Mouse (Mus musculus) stomach, embryonic 16.5 days (tissue): ENCODE results near the gene Hes5. TPM values are rescaled to one million over a fixed set of nuclear protein-coding genes. Genes with fewer than 3 reads are reported as not detected.
A peak's percentile ranks its signal among the peaks of the same experiment; 100 is the strongest.

ENCODE experiments used
- ATAC-seq: fragments of 200-750 bp; cut with Nextera tagmentation; 2 replicates; pipeline ENCODE4 v1.8.0; 2017; ENCODE audit warnings: moderate number of reproducible peaks, moderate TSS enrichment; ENCODE audit not compliant: insufficient read depth, low FRiP score
- H3K27ac ChIP-seq: fragments of 300-500 bp; sonication (generic); 2 replicates; pipeline ENCODE4 v1.5.1; 2014; ENCODE audit warnings: low read length
- H3K27me3 ChIP-seq: fragments of 300-500 bp; sonication (generic); 2 replicates; pipeline ENCODE4 v1.6.1; 2014; ENCODE audit warnings: low read length, control low read depth, mixed read lengths; ENCODE audit not compliant: control insufficient read depth, insufficient read depth
- H3K36me3 ChIP-seq: fragments of 300-500 bp; sonication (generic); 2 replicates; pipeline ENCODE4 v1.6.1; 2014; ENCODE audit warnings: low read length; ENCODE audit not compliant: control insufficient read depth, insufficient read depth
- H3K4me1 ChIP-seq: fragments of 300-500 bp; sonication (generic); 2 replicates; pipeline ENCODE4 v1.6.1; 2014; ENCODE audit warnings: low read length, control low read depth, mixed read lengths; ENCODE audit not compliant: control insufficient read depth, insufficient read depth
- H3K4me2 ChIP-seq: fragments of 300-500 bp; sonication (generic); 2 replicates; pipeline ENCODE4 v1.6.1; 2014; ENCODE audit warnings: low read depth, low read length, mixed read lengths
- H3K4me3 ChIP-seq: fragments of 300-500 bp; sonication (generic); replicated peaks from 2 replicates; pipeline ENCODE4 v1.5.1; 2014; ENCODE audit warnings: mild to moderate bottlenecking, low read length
- H3K9ac ChIP-seq: fragments of 300-500 bp; sonication (generic); 2 replicates; pipeline ENCODE4 v1.6.1; 2014; ENCODE audit warnings: low read length
- H3K9me3 ChIP-seq: fragments of 300-500 bp; sonication (generic); replicated peaks from 2 replicates; pipeline ENCODE4 v1.6.1; 2016; ENCODE audit warnings: low read length, control low read depth; ENCODE audit not compliant: control insufficient read depth
- WGBS: fragments of 180-500 bp; shearing (Covaris S2); extraction: QIAGEN DNeasy Blood & Tissue Kit; methylation state at CpG from one replicate; pipeline ENCODE4 v1.1.7; 2014; 5-methylcytosine and 5-hydroxymethylcytosine counted together
- polyA plus RNA-seq: library from polyadenylated mRNA; unstranded; fragments of >200 nt; fragmentation: Nextera tagmentation; extraction: Ambion mirVana; gene quantifications from 2 replicates; pipeline ENCODE4 v1.2.1, GENCODE M21; 2015

Gene Hes5
- 0.59 and 1.0 TPM in 2 replicates for polyA plus RNA-seq

GRCm38 (mm10) chr4:154960690-154961225, at the start of gene Hes5:
Hes5 (plus strand) TSS chr4:154960923.
- Histone ChIP-seq H3K36me3 (no peaks in the 10 kb centered on the region), H3K4me2 (peak within 1 kb of the TSS; percentile 73), H3K4me3 (peak within 1 kb of the TSS; percentile 45), H3K9me3 (no peaks in the 10 kb centered on the region), H3K9ac (peak within 1 kb of the TSS; percentile 51), H3K4me1 (peaks cover 44% of the 10 kb centered on the region), H3K27me3 (peaks cover 67% of the 10 kb centered on the region), H3K27ac (no peak within 1 kb of the TSS)
- under 1% methylated on average over 65 of the region's 65 CpGs for WGBS
- ATAC-seq, result no peak

- H3K4me3 ChIP-seq, result no peak overlapping the region
- ATAC-seq, result peak; percentile 67; the same call in 1 of the 2 replicates
- 43% methylated on average over 2 of the region's 2 CpGs for WGBS
- no peaks in the 10 kb centered on the region for H3K36me3 ChIP-seq
- H3K9ac ChIP-seq, result 0 out of 2 replicates have a peak overlapping the region, but pooled peaks have one; percentile 54
- no peaks in the 10 kb centered on the region for H3K9me3 ChIP-seq
- H3K4me1 ChIP-seq, result peaks cover 18% of the 10 kb centered on the region
- no peaks in the 10 kb centered on the region for H3K27me3 ChIP-seq
- peak overlapping the region; percentile 74 for H3K27ac ChIP-seq
- H3K4me2 ChIP-seq, result peak overlapping the region; percentile 21; the same call in 1 of the 2 replicates
Measured at GRCm38 (mm10) chr4:154911644-154912043, 49.1 kb upstream of the Hes5 start.

- H3K27ac ChIP-seq, result no peak overlapping the region
- H3K36me3 ChIP-seq, result no peaks in the 10 kb centered on the region
- H3K9me3 ChIP-seq, result no peaks in the 10 kb centered on the region
- H3K27me3 ChIP-seq, result no peaks in the 10 kb centered on the region
- peaks cover 14% of the 10 kb centered on the region for H3K4me1 ChIP-seq
- ATAC-seq, result no peak
- WGBS, result 93% methylated on average over 3 of the region's 3 CpGs
- H3K4me3 ChIP-seq, result no peak overlapping the region
- no peak overlapping the region for H3K4me2 ChIP-seq
- H3K9ac ChIP-seq, result no peak overlapping the region
Measured at GRCm38 (mm10) chr4:154913845-154914244, 46.9 kb upstream of the Hes5 start.

GRCm38 (mm10) chr4:154914252-154914651, 46.5 kb upstream of the Hes5 start:
- H3K4me3 ChIP-seq, result no peak overlapping the region

GRCm38 (mm10) chr4:154914707-154915106, 46.0 kb upstream of the Hes5 start:
- no peak for ATAC-seq
- H3K4me3 ChIP-seq, result no peak overlapping the region

More at GRCm38 (mm10) chr4:154914252-154914651, 46.5 kb upstream of the Hes5 start:
- no peaks in the 10 kb centered on the region for H3K9me3 ChIP-seq
- no peak overlapping the region for H3K27ac ChIP-seq
- WGBS, result 96% methylated on average over 4 of the region's 4 CpGs
- no peak for ATAC-seq
- H3K9ac ChIP-seq, result no peak overlapping the region
- H3K4me1 ChIP-seq, result peaks cover 14% of the 10 kb centered on the region
- no peaks in the 10 kb centered on the region for H3K36me3 ChIP-seq
- no peaks in the 10 kb centered on the region for H3K27me3 ChIP-seq
- H3K4me2 ChIP-seq, result no peak overlapping the region

GRCm38 (mm10) chr4:154915286-154915685, 45.4 kb upstream of the Hes5 start:
- H3K4me1 ChIP-seq, result peaks cover 13% of the 10 kb centered on the region
- no peak overlapping the region for H3K9ac ChIP-seq
- no peaks in the 10 kb centered on the region for H3K9me3 ChIP-seq
- no peak for ATAC-seq
- H3K4me2 ChIP-seq, result no peak overlapping the region
- no peaks in the 10 kb centered on the region for H3K27me3 ChIP-seq
- H3K36me3 ChIP-seq, result no peaks in the 10 kb centered on the region
- no peak overlapping the region for H3K27ac ChIP-seq
- 77% methylated on average over 10 of the region's 10 CpGs for WGBS
- H3K4me3 ChIP-seq, result no peak overlapping the region

More at GRCm38 (mm10) chr4:154914707-154915106, 46.0 kb upstream of the Hes5 start:
- no peak overlapping the region for H3K4me2 ChIP-seq
- H3K27ac ChIP-seq, result no peak overlapping the region
- H3K9me3 ChIP-seq, result no peaks in the 10 kb centered on the region
- H3K36me3 ChIP-seq, result no peaks in the 10 kb centered on the region
- 71% methylated on average over 3 of the region's 3 CpGs for WGBS
- H3K9ac ChIP-seq, result no peak overlapping the region
- no peaks in the 10 kb centered on the region for H3K27me3 ChIP-seq
- peaks cover 14% of the 10 kb centered on the region for H3K4me1 ChIP-seq

GRCm38 (mm10) chr4:154916662-154917061, 44.1 kb upstream of the Hes5 start:
- Histone ChIP-seq H3K4me1 (no peaks in the 10 kb centered on the region; the same call in 1 of the 2 replicates), H3K36me3 (no peaks in the 10 kb centered on the region), H3K4me2 (no peak overlapping the region), H3K4me3 (no peak overlapping the region), H3K9ac (no peak overlapping the region), H3K27me3 (no peaks in the 10 kb centered on the region), H3K9me3 (no peaks in the 10 kb centered on the region), H3K27ac (no peak overlapping the region)
- 78% methylated on average over 4 of the region's 4 CpGs for WGBS
- no peak for ATAC-seq

- no peaks in the 10 kb centered on the region for H3K9me3 ChIP-seq
- no peak overlapping the region for H3K4me2 ChIP-seq
- no peaks in the 10 kb centered on the region for H3K27me3 ChIP-seq
- no peak for ATAC-seq
- 82% methylated on average over 4 of the region's 4 CpGs for WGBS
- no peaks in the 10 kb centered on the region for H3K4me1 ChIP-seq
- H3K36me3 ChIP-seq, result no peaks in the 10 kb centered on the region
- no peak overlapping the region for H3K9ac ChIP-seq
- no peak overlapping the region for H3K27ac ChIP-seq
- no peak overlapping the region for H3K4me3 ChIP-seq
Measured at GRCm38 (mm10) chr4:154922291-154922690, 38.4 kb upstream of the Hes5 start.

GRCm38 (mm10) chr4:154922931-154923330, 37.8 kb upstream of the Hes5 start:
- Histone ChIP-seq H3K27me3 (no peaks in the 10 kb centered on the region), H3K36me3 (no peaks in the 10 kb centered on the region), H3K4me3 (no peak overlapping the region), H3K9ac (no peak overlapping the region), H3K4me2 (no peak overlapping the region), H3K4me1 (peaks cover 4% of the 10 kb centered on the region; the same call in 1 of the 2 replicates), H3K9me3 (no peaks in the 10 kb centered on the region), H3K27ac (no peak overlapping the region)
- no peak for ATAC-seq
- WGBS, result 74% methylated on average over 5 of the region's 5 CpGs
